Mouse (Mus musculus) embryonic facial prominence, embryonic 13.5 days (tissue): Measurements from ENCODE around the gene Hcfc1r1. TPM values are rescaled to one million over a fixed set of nuclear protein-coding genes. Genes with fewer than 3 reads are reported as not detected.

Experiments
- polyA plus RNA-seq: library from polyadenylated mRNA; unstranded; fragments of >200 nt; fragmentation: Nextera tagmentation; extraction: Ambion mirVana; gene quantifications from 2 replicates; pipeline ENCODE4 v1.2.1, GENCODE M21; 2015

Gene Hcfc1r1
- polyA plus RNA-seq, 1 experiment from 2014 or later, result 79.4 TPM

Other genes starting within 250 kb of the Hcfc1r1 start
- not detected in 2 replicates for gene Vmn2r117, start 193.9 kb upstream of the Hcfc1r1 start, polyA plus RNA-seq
- 20.0 and 22.5 TPM in 2 replicates for gene Zfp213, start 109.4 kb upstream of the Hcfc1r1 start, polyA plus RNA-seq
- gene Zfp13, start 74.1 kb upstream of the Hcfc1r1 start, polyA plus RNA-seq, result 18.2 and 21.9 TPM in 2 replicates
- 0.27 and 0.37 TPM in 2 replicates for gene Zscan10, start 72.7 kb upstream of the Hcfc1r1 start, polyA plus RNA-seq
- gene Mmp25, start 28.3 kb upstream of the Hcfc1r1 start, polyA plus RNA-seq, result 0.55 and 0.77 TPM in 2 replicates
- gene Bicdl2, start 13.1 kb upstream of the Hcfc1r1 start, polyA plus RNA-seq, result 3.8 TPM in 2 replicates
- gene Thoc6, start 286 bp downstream of the Hcfc1r1 start, polyA plus RNA-seq, result 46.6 and 53.5 TPM in 2 replicates
- gene Tnfrsf12a, start 3.9 kb downstream of the Hcfc1r1 start, polyA plus RNA-seq, result 10.4 and 13.1 TPM in 2 replicates
- gene Cldn6, start 5.7 kb downstream of the Hcfc1r1 start, polyA plus RNA-seq, result 34.8 and 47.1 TPM in 2 replicates
- 8.7 and 14.3 TPM in 2 replicates for gene Cldn9, start 10.4 kb downstream of the Hcfc1r1 start, polyA plus RNA-seq
- 0.25 and 0.32 TPM in 2 replicates for gene 1520401A03Rik, start 49.2 kb downstream of the Hcfc1r1 start, polyA plus RNA-seq
- gene Pkmyt1, start 52.7 kb downstream of the Hcfc1r1 start, polyA plus RNA-seq, result 49.3 and 56.2 TPM in 2 replicates
- 12.4 and 12.5 TPM in 2 replicates for gene Paqr4, start 67.3 kb downstream of the Hcfc1r1 start, polyA plus RNA-seq
- gene Kremen2, start 72.2 kb downstream of the Hcfc1r1 start, polyA plus RNA-seq, result 31.7 and 42.3 TPM in 2 replicates
- 90.2 and 95.6 TPM in 2 replicates for gene Flywch1, start 98.0 kb downstream of the Hcfc1r1 start, polyA plus RNA-seq
- gene Flywch2, start 112.5 kb downstream of the Hcfc1r1 start, polyA plus RNA-seq, result 54.1 and 65.1 TPM in 2 replicates
- 616 and 642 TPM in 2 replicates for gene Srrm2, start 116.9 kb downstream of the Hcfc1r1 start, polyA plus RNA-seq
- gene Elob, start 155.5 kb downstream of the Hcfc1r1 start, polyA plus RNA-seq, result 1,169 and 1,240 TPM in 2 replicates
- gene Prss33, start 162.5 kb downstream of the Hcfc1r1 start, polyA plus RNA-seq, result 0.38 and 0.48 TPM in 2 replicates
- gene Prss32, start 170.3 kb downstream of the Hcfc1r1 start, polyA plus RNA-seq, result 0.78 TPM in 1 of 2 replicates, not detected in the other
- 2.0 TPM in 2 replicates for gene Prss41, start 170.6 kb downstream of the Hcfc1r1 start, polyA plus RNA-seq
- not detected in 2 replicates for gene Prss21, start 194.5 kb downstream of the Hcfc1r1 start, polyA plus RNA-seq
- gene Dcpp1, start 207.3 kb downstream of the Hcfc1r1 start, polyA plus RNA-seq, result not detected in 2 replicates
- not detected in 2 replicates for gene Dcpp2, start 207.3 kb downstream of the Hcfc1r1 start, polyA plus RNA-seq
- gene Dcpp3, start 243.9 kb downstream of the Hcfc1r1 start, polyA plus RNA-seq, result not detected in 2 replicates